Mouse (Mus musculus) gastrocnemius, adult 8-10 months (tissue): ENCODE measurements around the gene Rtn3. TPM values are rescaled to one million over a fixed set of nuclear protein-coding genes. Genes with fewer than 3 reads are reported as not detected.
"Not testable (repeated sequence)": the region's sequence is repeated elsewhere in the genome, so short reads cannot be mapped to it uniquely, and the experiment has no call there.

Experiments
- DNase-seq, 2 experiments: peaks; one replicate each; pipeline ENCODE4 v3.0.0; 2022; ENCODE audit warnings: low spot score in 2 of 2
- total RNA-seq, 4 experiments: library from RNA; stranded (reverse); gene quantifications; 2 replicates each; pipeline ENCODE4 v1.2.4; 2022

The Rtn3 gene
- total RNA-seq, 4 experiments from 2014 or later: 26.8 to 30.2 (median 27.1) TPM

DNA sequence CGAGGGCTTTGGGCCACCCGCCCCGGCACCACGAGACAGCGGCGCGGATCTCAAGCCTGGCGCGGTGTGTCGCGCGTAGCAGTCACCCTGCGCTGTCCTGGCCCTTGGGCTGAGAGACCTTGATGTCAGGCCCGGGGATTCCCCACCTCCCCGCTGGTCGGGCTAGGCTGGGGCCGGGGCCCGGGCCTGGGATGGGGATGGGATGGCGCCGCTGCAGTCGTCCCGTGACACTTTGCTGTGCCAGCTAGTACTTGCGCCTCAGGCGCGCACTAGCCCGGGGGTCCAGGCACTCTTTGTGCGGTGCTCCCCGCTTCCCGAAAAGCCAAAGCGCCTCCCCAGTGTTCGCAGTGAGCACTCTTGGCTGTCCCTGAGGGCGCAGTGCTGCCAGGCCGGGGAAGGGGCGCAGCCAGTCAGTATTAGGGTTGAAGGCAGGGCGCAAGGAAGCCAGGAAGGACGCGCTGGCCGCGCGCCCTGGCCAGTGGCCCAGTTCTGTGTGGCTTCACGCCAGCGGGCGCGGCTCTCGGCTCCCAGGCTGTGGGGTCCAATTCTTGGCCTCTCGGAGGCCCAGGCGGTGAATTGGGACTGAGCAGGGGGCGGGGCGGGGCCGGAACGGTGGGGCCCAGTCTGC lies 59.9 kb downstream of the Rtn3 start:
- peak; percentile 86 to 89 for DNase-seq

DNA sequence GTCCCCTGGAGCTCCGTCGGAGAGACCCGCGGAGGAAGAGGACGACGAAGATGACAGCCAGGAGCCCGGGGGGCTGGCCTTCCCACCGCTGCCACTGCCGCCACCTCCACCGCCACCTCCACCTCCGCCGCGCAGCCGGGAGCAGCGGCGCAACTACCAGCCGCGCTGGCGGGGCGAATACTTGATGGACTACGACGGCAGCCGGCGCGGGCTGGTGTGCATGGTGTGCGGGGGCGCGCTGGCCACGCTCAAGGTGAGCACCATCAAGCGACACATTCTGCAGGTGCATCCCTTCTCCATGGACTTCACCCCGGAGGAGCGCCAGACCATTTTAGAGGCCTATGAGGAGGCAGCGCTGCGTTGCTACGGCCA lies 60.4 kb downstream of the Rtn3 start:
- DNase-seq: no peak

DNA sequence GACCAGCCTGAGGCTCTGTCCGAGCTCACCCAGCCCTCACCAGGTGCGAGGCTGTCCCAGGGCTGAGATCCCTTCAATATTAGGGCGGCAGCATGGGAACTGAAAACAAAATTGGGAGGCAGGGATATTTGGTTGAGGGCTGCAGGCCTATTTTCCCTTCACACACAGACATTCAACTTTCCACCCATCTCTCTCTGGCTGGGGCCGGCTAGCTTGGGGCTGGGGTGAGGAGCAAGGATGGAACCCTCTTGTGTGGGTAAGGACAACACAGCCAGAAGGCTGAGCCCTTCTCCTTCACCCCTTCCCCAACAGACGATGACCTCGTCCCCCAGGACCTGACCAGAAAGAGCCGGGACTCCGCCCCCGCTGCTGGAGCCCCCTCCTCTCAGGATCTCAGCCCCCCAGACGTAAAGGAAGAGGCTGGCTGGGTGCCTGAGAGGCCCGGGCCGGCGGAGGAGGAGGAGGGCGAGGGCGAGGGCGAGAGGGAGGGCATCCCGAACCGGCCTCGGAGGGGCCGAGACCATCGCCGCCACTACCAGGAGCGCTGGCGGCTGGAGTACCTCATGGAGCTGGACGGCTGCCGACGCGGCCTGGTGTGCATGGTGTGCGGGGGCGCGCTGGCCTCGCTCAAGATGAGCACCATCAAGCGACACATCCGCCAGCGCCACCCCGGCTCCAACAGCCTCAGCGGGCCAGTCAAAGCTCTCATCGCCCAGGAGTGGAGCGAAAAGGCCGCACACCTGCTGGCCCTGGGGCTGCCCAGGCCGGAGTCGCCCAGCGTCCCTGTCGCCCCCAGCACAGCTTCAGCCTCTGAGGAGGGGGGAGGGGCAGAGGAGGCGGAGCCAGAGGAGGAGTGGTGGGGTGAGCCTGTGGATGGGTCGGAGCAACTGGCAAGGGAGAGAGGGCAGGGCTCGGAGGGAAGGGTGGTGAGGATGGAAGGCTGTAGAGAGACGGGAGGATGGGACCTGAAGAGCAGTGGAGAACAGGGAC lies 61.2 kb downstream of the Rtn3 start:
- peak; percentile 21 to 31 for DNase-seq

DNA sequence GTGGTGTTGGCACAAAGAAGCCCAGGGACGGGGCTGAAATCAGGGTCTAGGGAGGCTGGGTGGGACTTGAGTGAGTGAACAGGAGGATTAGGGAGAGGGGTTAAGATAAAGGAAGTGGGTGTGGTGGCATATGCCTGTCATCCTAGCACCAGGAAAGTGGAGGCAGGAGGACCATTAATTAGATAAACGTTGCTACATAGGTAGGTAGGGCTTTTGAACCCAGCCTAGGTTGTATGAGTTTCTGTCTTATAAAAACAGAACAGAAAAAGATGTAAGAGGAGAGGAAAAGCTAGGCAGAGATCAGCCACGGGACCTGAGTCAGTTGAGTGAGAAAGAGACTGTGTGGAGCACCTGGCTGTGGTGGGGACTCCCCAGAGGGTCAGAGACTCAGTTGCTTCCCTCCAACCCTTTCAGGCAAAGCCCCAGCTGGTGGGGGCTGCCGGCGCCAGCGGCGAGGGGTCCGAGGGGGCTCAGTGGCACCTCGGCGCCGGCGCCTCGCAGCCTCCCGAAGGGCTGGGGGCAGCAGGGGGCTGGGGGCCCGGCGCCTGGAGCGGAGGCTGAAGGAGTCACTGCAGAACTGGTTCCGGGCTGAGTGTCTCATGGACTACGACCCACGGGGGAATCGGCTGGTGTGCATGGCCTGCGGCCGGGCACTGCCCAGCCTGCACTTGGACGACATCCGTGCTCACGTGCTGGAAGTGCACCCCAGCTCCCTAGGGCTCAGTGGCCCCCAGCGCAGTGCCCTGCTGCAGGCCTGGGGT lies 62.1 kb downstream of the Rtn3 start:
- no peak for DNase-seq

DNA sequence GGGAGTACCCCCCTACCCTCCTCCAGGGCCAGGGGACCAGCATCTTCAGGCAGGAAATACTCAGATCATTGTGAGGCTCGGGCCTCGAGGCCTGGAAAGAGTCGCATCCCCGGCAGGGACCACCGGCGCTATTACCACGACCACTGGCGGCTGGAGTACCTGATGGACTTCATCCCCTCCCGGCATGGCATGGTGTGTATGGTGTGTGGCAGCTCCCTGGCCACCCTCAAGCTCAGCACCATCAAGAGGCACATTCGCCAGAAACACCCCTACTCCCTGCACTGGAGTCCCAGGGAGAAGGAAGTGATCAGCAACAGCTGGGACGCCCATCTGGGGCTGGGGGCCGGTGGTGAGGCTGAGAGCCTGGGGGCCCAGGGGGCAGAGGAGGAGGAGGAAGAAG lies 63.0 kb downstream of the Rtn3 start:
- no peak for DNase-seq

DNA sequence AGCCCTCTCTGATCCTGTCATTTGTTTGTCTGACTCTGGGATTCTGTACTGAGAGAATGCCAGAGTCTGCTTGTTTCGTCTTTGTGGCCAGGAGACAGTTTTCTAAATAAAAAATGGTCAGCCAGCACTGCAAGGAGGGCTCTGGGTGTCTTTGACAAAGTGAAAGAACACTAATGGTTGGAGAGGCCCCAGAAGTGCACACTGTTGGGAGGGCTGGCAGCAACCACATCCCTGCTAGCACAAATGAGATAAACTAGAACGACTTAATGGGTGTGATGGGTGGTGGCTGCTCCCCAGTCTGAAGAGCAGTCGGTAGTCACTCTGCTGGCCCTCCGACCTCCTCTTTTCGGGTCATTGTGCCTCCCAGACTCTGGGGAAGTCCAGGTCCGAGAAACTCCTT lies 63.9 kb downstream of the Rtn3 start:
- DNase-seq: no peak

DNA sequence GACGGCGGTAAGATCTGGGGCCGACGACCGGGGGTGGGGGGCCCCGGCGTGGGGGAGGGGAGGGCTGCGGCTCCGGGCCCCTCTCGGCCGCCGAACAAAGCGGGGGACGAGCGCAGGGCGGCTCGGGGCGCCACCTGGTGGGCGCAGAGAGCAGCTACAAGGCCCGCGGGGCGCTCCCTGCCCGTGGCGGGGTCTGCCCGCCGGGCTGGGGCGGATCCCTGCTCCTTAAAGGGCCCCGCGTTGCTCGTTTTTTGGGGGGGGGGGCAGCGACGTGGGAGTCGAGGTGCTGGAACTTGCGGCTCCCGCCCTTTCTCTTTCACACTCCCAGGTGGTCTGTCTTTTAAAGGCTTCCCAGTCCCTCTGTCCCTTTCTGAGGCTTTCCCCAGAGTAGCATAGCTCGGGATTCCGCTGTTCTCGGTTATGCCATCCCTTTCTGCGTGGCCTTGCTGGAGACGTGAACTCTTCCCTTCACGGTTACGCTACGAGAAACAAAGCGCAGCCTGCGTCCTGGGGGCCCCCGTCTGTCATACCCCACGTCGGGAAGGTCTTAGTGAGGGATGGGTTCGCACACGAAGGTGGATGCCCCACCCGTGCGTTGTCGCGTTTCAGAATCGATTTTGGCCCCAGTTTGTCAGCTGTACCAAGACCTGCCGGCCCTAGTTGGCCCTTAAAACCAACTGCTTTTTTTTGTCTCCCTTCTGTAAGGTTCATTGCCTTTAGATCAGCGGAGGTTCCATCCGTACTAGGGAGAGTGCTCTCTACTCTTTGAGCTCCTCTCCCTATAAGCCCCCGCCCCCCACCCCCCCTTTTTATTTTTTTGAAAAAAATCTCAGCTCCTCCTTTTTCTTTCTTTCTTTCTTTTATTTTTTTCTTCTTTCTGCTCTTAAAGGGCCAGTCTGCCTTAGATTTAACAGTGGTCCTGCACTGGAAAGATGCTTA lies 64.9 kb downstream of the Rtn3 start:
- peak; percentile 45 to 60 for DNase-seq

DNA sequence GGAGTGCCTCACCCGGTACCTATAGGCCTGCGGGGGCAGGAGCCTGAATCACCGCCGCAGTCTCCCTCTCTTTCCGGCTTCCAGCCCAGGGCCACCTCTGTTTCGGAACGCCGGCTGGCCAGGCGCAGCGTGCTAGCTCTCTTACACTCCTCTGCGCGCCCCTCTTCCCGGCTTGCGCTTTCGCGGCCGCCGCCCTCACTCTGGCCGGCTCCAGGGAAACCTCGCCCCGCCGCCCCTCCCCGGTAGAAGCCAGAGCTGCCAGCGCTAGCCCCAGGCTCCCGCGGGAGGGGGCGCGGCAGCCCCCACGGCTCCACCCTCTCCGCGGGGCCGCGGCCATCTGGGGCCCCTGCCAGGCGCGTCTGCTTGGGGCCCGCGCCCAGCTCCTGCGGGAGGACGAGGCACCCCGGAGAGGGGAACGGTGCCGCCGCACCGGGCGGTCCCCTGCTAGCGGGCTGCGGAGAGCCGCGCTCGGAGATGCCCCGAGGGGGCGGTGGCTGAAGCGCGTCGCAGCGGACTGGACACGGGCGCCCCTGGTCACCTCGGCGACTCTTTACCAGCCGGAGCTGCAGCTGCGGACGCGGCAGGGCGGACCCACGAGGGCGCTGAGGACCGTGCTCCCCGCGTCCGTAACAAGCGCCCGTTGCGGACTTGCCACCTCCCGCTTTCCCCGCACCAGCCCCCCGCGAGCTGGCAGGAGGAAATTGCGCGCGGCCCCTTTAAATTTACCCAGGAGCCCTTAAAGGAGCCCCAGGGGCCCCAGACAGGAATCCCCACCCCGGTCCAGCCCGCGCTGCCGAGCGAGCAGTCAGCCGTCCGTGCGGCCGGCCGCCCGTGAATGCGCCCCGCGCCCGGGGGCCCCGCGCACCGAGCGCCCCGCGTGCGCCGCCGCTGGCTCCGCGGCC lies 66.0 kb downstream of the Rtn3 start, which contains the start of gene 2700081O15Rik:
TSS of gene 2700081O15Rik (plus strand) at position 792 of the 902 bp plus-strand sequence.
- DNase-seq: peak; percentile 62 to 70

DNA sequence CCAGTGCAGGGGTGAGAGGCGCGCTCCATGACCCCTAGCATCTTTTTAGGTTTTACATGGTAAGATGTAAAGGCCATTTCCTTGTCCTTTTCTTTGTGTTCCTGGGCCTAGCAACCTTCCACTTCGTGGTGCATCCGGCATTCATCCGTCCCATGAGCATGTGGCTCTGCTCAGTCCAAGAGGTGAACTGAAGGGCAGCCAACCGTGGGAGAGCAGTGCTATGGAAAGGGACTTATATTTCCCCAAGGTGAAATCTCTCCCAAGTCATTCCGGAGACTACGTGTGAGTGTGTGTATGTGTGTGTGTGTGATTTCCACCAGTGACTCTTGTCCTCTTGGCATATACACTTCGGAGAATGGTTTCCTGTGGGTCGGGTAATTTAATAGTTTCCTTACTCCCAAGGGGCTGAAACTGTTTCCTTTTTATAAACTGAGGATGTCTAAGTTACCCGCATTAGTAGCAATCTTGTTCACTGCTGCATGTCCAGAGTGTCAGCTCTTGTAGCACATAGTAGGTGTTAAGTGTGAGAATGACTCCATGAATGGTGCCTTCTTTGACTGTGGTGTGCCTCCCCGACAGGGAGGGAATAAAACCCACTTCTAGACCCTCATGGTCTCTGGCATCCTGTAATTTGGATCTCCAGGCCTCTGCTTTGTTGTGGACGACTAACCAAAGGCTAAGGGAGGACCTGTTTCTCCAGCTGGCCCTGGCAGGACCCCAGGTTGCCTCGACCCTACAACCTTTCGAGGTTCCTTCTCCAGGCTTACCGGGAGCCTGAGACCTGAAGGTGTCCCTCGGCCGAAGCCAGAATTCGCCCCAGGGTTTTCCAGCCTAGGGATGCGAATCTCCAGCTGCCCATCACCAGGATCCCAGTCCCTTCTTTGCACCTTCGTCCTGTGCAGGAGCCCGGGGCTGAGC lies 66.9 kb downstream of the Rtn3 start:
- no peak for DNase-seq

DNA sequence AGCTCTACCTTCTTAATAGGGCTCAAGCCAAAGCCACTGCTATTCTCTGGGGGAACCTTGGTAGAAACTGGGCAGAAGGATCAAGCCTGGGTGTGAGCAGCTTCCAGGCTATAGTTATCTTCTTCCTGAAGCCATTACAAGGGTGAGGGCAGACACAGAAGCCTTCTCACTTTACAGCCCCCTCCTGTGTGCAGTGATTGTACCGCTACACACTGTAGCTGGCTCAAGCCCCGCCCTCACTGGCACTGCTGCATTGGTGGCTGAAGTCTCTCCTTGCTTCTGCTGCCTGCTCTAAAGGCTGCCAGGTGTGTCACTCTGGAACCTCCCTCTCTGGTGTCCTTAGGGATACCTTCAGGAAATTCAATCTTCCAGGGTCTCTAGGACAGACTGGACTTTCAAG lies 70.7 kb downstream of the Rtn3 start:
- DNase-seq: no peak

DNA sequence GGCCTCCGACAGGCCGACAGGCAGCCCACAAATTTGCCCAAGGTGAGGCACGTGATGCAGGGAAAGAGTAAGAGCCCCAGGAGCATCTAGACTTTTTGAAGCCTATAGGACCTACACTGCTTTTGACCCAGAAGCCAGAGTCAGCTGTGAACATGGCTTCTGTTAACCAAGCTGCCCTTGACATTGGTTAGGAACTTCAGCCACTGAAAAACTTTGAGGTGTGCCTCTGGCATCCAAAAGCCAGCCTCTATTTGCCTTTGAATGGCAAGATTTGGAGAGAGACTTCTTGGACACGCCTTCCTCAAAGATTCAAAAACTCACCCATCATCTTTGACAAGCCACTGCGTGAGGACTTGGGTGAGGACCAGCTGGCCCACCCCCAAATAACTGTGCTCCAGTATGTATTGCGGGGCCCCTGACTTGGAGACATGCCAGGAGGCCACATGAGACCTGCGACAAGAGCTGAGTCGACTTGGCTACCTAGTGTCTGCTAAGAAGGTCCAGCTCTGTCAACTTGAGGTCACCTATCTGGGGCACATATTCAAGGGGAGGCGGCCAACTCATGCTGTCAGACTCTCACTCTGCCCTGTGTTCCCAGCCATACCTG lies 78.4 kb downstream of the Rtn3 start:
- DNase-seq: no peak

DNA sequence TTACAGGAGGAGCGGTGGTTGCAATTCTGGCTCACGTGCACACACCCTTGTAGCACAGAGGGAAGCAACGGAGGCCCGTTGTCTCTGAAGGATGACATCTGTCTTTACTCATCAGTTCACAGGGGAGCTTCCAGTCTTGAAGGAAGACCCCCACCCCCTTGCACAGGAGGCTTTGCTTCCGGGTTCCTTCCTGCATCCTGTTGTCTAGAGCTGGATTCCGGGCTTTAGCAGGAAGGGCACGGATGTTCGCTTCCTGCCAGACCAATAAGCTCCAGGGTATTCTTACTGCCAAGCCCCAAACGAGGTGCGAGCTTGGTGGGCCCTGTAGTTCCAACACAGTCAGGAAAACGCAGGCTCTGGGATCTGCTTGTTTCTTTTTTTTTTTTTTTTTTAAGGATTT lies 82.4 kb downstream of the Rtn3 start:
- DNase-seq: no peak

DNA sequence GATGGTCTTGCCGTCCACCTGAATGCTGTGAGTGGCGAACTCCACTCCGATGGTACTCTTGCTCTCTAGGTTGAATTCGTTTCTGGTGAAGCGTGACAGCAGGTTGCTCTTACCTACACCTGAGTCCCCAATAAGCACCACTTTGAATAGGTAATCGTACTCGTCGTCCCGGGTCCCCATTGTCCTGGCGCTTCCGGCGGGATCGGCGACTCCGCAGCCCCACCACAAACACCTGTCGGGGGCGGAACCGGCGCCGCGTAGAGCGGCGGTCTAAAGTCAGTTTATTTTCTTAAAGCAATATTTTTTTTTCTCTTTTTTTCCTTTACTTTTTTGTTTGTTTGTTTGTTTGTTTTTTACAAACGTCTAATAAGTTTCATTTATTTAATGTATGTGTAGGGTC lies 84.2 kb downstream of the Rtn3 start:
- not testable (repeated sequence) for DNase-seq

DNA sequence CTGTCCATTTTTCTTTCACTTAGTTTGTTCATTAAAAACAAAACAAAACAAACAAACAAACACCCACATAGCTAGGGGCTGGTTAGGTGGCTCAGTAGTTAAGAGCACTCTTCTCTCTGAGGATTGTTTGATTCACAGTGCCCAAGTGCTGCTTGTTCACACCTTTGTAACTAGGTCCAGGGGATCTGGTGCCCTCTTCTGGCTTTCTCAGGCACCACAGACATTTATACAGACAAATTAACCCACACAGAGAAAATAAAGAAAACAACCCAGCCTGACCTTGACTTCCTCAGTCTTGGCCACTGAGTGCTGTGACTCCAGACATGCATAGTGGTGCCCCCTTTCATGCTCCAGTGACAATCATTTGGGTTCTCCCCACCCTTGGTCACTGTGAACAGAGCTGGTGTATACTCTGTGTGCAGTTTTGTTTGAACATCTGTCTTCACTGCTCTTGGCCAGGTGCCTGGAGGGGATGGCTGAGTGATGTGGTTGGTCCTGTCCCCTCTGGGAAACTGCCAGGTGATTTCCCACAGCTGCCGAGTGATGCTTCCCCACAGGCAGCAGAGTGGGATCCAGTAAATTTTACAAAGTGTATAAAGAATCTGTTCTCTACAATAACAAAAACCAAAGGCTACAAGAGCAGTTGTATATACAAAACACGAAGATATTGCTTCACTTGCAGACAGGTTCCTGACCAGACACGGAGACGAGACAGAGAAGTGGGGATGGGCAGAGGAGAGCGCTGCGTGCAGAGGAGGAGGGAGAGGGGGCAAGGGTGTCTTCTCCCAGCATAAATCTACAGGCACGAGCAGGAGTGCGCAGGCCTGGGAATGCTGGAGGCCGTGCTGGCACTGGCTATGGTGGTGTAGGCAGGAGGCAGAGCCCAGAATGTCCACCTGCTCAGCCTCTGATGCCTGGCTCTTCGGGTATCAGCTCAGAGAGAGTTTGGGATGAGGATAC lies 85.9 kb downstream of the Rtn3 start:
- not testable (repeated sequence) for DNase-seq

DNA sequence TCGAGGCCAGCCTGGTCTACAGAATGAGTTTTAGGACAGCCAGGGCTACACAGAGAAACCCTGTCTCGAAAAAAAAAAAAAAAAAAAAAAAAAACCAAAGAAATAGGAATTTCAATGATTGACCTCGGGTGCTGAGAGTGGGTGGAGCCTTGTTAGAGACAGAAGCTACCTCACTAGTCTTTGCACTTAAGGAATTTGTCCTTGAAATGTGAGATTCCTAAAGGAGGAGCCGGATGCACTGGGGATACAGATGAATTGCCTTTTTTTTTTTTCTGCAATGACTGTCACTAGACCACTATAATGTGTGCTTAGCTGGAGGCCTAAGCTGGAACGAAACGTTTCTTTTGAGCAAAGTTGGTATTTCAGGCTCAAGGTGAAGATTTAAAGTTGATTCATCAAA lies 94.6 kb downstream of the Rtn3 start:
- DNase-seq: no peak

DNA sequence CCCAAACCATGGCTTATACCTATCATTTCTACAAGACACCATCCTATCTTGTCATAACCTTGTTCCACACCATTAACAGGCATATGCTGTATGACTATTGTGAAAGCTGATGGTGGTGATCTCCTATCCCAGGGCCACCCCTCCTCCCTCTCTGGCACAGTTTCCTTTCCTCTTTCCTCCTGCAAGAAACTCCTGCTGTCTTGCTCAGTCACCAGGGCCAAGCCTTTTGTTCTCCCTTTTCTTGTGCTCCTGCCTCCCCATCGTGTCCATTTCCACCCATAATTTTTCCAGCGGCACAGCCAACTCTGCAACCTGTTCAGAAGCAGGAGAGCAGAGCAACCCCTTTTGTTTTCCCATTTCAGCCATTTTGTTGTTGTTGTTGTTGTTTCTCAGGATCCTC lies 97.0 kb downstream of the Rtn3 start:
- no peak for DNase-seq
